Mouse (Mus musculus) cerebellum, adult 11-12 months (tissue): ENCODE results near the gene Twnk.

ENCODE experiments used
- DNase-seq: peaks from one replicate; pipeline ENCODE4 v3.0.0; 2022

The Twnk gene

DNA sequence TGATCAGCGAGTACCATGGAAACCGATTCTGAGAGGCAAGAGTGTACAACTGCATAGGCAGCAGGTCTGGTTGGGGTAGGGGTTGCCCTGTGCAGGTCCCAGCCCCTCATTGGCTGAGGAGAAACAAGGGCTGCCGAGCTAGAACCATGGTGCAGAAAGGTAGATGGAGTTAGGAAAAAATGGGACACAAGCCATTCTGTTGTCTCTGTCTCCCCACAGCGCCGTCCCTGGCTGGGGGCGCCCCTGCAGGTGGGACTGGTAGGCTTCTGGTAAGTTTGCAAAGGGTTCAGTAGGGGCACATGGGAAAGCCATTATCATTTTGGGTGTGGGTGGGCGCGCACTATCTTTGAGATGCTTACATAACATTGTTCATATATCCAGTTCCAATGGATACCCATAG is 48.0 kb downstream of the Twnk start:
- DNase-seq: no peak

GRCm38 (mm10) chr19:45054892-45055690 is 49.6 kb downstream of the Twnk start:
- no peak for DNase-seq

- DNase-seq: peak; percentile 39
Measured at GRCm38 (mm10) chr19:45056364-45056763, 50.9 kb downstream of the Twnk start.

- peak; percentile 33 for DNase-seq
Measured at GRCm38 (mm10) chr19:45056908-45057698, 51.6 kb downstream of the Twnk start.

GRCm38 (mm10) chr19:45057724-45058112 is 52.3 kb downstream of the Twnk start:
- peak; percentile 29 for DNase-seq

DNA sequence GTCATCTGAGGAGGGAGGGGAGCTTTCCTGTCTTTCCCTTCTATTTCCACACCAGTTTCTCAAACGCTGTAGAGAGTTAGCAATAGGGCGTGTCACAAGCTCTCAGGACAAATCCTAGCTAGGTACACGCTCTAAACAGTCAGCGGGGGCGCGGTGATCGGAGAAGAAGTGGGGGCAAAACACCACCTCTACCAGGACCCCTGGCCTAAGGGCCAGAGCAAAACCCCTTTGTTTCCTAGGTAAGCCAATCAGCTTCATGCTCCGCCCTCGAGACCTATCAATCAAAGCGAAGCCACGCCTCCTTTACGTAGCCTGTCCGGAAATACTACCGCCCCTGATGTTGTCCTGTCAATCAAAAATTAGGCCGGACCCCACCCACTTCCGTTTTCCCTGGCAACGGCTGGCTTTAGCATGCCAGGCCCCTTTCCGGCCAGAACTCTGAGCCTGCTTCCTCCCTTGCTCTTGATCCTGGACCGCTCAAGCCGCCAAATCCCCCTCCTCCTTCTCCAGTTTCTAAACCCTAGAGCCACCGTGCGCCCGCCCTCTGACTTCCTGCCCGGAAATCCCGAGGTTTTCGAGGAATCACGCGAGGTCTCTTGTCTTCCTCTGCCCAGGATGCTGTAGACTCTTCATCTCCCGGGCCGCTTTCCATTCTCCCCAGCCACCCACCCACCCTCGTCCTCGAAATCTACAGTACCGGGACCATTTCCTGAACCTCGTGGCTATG is 52.8 kb downstream of the Twnk start:
- peak; percentile 93 for DNase-seq

DNA sequence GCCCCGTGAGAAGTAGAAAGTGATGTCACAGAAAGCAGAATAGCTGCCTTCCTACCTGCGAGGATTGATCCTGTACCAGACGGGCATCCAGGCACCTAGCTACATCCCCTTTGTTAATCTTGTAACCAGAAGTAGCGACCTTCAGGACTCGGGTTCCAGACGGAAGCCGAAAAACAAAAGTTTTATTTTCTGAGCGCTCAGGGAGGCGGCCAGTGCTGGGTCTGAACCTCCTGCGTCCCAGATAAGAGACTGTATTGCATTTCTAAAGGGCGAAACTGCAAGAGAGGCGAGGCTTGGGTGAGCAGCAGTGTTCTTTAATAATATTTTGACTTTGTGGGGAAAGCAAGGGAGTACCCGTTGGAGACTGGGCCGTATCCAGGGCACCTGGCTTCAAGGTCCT is 53.4 kb downstream of the Twnk start:
- DNase-seq: no peak
